Mouse (Mus musculus): Measurements from ENCODE around the gene Ndufc2. TPM values are rescaled to one million over a fixed set of nuclear protein-coding genes. Genes with fewer than 3 reads are reported as not detected.
A peak's percentile ranks its signal among the peaks of the same experiment; 100 is the strongest.

Ndufc2 gene
- total RNA-seq (2014; rRNA removed) (384 and 445 TPM in 2 replicates), polyA plus RNA-seq (2015; fragmentation: Nextera tagmentation; extraction: Ambion mirVana) (631 and 789 TPM in 2 replicates)

DNA sequence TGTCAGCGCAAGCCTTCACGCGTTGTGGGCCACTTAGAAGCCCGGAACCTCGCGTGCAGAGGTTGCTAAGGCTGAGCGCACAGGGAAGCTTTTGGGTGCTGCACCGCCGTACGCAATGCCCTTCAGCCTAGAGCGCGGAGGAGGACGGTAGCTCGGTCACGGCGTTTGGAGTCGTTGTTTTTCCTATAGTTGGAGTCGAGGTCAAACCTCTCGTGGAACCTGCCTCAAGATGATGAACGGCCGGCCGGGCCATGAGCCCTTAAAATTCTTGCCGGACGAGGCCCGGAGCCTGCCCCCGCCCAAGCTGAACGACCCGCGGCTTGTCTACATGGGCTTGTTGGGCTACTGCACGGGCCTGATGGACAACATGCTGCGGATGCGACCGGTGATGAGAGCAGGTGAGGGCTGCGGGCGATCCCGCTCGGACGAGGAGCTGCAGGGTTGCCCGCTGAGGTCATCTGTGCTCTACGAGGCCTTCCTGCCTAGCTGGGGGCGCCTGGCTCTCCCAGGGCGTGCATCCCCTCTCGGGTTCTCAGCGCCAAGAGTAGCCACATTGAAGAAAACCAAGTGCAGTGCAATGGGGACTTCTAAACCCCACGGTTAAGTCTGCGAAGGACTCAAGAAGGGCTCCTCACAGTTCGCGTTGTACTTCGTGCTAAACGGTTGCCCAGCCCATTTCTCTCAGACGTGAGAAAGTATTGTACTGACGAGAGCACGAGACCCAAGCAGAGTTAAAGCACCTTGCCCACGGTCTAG lies at the start of gene Ndufc2:
Ndufc2 (plus strand) TSS at position 44 of the 756 bp plus-strand sequence.
- Histone ChIP-seq H3K27ac (ENCODE audit: low read depth, low read length) (peak within 1 kb of the TSS; percentile 85), H3K4me1 (ENCODE audit: insufficient read depth) (peaks cover 5% of the 10 kb centered on the region; the same call in 1 of the 2 replicates), H3K9ac (peak within 1 kb of the TSS; percentile 98), H3K4me3 (ENCODE audit: low read depth, low read length) (peak within 1 kb of the TSS; percentile 76), H3K9me3 (ENCODE audit: low read length) (no peaks in the 10 kb centered on the region), H3K27me3 (ENCODE audit: insufficient read depth, low read length) (no peaks in the 10 kb centered on the region), H3K4me2 (ENCODE audit: low read depth) (peak within 1 kb of the TSS; percentile 73), H3K36me3 (ENCODE audit: insufficient read depth) (no peaks in the 10 kb centered on the region)
- DNase-seq = peak; percentile 92
- TF ChIP-seq CTCF (IDR thresholded peaks at IDR 0.05; ENCODE audit: low read depth) = no peak
- under 1% methylated on average over 54 of the region's 54 CpGs for WGBS
- ATAC-seq = peak; percentile 98

DNA sequence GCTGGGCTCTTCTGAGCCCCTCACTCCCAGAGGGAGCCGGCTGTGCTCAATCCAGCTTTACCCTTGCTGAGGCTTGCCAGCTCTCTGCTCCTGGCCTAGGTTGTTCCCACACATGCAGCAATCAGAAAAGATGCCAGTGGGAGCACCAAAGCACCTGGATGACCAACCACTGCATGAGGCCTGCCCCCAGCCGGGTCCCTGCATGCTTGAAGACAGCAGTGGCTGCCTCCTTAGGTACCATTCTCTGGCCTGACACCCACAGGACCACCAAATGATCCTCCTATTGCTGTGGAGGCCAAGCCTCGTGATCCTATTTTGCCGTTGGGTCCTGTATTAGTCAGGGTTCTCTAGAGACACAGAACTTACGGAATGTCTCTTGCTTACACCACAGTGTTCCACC lies 48.9 kb upstream of the Ndufc2 start:
- DNase-seq = no peak
- WGBS = 91% methylated on average over 5 of the region's 5 CpGs
- no peak for ATAC-seq
- Histone ChIP-seq H3K4me1 (ENCODE audit: insufficient read depth) (0 out of 2 replicates have a peak, but pooled peaks cover 2% of the 10 kb centered on the region), H3K9me3 (ENCODE audit: low read length) (no peaks in the 10 kb centered on the region), H3K27ac (ENCODE audit: low read depth, low read length) (no peak overlapping the region), H3K36me3 (ENCODE audit: insufficient read depth) (no peaks in the 10 kb centered on the region), H3K9ac (no peak overlapping the region), H3K27me3 (ENCODE audit: insufficient read depth, low read length) (no peaks in the 10 kb centered on the region), H3K4me3 (ENCODE audit: low read depth, low read length) (no peak overlapping the region), H3K4me2 (ENCODE audit: low read depth) (no peak overlapping the region)
- no peak for TF ChIP-seq CTCF (IDR thresholded peaks at IDR 0.05; ENCODE audit: low read depth)

DNA sequence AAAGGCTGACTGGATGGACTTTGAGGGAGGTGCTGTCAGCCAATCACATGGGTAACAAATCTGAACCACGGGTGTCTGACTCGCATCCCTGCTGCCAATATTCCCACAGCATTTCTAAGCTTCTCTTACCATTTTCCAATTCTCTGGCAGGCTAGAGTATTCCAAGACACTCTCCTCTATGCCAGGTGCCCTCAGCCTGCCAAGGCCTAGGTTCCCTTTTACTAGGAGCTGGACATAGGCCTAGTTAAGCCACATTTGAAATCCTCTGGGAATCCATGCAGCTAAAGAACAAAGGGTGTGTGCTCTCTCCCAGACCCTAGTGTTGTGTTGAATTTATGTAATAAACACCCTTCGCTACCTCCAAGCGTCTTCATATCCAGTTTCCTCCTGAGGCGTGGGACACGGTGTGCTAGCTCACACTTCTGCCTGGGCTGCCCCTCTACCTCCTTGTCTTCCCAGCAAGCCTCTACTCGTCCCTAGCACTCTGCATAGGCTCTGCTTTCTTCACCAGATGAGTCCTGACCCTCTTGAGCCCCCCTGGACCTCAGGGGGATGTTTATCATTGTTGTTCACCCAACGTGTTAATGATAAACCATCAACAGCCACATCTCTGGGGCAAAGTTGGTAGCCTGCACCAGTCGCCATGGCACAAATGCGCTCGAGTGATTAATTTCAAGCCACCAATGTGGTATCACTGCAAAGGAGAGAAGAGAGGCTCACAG lies 47.9 kb upstream of the Ndufc2 start:
- no peak overlapping the region for H3K27ac ChIP-seq (ENCODE audit: low read depth, low read length)
- DNase-seq (no peak), ATAC-seq (peak; percentile 23; the same call in 1 of the 2 replicates)
- 79% methylated on average over 11 of the region's 11 CpGs for whole genome bisulfite sequencing
- H3K27me3 ChIP-seq (ENCODE audit: insufficient read depth, low read length) = no peaks in the 10 kb centered on the region
- no peaks in the 10 kb centered on the region for H3K4me1 ChIP-seq (ENCODE audit: insufficient read depth)
- no peak overlapping the region for H3K4me3 ChIP-seq (ENCODE audit: low read depth, low read length)
- TF ChIP-seq CTCF (IDR thresholded peaks at IDR 0.05; ENCODE audit: low read depth) = no peak
- H3K36me3 ChIP-seq (ENCODE audit: insufficient read depth) = no peaks in the 10 kb centered on the region
- H3K4me2 ChIP-seq (ENCODE audit: low read depth) = no peak overlapping the region
- H3K9ac ChIP-seq = no peak overlapping the region
- no peaks in the 10 kb centered on the region for H3K9me3 ChIP-seq (ENCODE audit: low read length)

DNA sequence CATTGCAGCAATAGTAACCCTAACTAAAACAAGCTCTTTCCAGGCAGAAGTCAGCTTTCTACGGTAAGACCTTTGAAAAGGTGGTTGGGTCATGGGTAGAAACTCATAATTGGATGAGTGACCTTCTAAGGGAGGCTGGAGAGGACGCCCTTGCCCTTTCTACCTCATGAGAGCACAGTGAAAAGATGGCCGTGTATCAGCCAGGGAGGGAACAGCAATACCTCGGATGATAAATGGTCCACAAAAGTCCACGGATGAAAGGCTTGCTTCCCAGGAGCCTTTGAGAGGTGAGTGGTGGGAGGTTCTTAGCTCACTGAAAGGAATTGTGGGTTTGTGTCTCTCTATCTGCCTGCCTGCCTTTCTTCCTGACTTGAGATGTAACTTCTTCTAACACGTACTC lies 46.4 kb upstream of the Ndufc2 start:
- Histone ChIP-seq H3K36me3 (ENCODE audit: insufficient read depth) (no peaks in the 10 kb centered on the region), H3K4me2 (ENCODE audit: low read depth) (no peak overlapping the region), H3K9ac (no peak overlapping the region), H3K4me3 (ENCODE audit: low read depth, low read length) (no peak overlapping the region), H3K4me1 (ENCODE audit: insufficient read depth) (no peaks in the 10 kb centered on the region), H3K27me3 (ENCODE audit: insufficient read depth, low read length) (no peaks in the 10 kb centered on the region), H3K9me3 (ENCODE audit: low read length) (no peaks in the 10 kb centered on the region), H3K27ac (ENCODE audit: low read depth, low read length) (no peak overlapping the region)
- DNase-seq = no peak
- no peak for ATAC-seq
- no peak for TF ChIP-seq CTCF (IDR thresholded peaks at IDR 0.05; ENCODE audit: low read depth)
- whole genome bisulfite sequencing = 90% methylated on average over 6 of the region's 6 CpGs

DNA sequence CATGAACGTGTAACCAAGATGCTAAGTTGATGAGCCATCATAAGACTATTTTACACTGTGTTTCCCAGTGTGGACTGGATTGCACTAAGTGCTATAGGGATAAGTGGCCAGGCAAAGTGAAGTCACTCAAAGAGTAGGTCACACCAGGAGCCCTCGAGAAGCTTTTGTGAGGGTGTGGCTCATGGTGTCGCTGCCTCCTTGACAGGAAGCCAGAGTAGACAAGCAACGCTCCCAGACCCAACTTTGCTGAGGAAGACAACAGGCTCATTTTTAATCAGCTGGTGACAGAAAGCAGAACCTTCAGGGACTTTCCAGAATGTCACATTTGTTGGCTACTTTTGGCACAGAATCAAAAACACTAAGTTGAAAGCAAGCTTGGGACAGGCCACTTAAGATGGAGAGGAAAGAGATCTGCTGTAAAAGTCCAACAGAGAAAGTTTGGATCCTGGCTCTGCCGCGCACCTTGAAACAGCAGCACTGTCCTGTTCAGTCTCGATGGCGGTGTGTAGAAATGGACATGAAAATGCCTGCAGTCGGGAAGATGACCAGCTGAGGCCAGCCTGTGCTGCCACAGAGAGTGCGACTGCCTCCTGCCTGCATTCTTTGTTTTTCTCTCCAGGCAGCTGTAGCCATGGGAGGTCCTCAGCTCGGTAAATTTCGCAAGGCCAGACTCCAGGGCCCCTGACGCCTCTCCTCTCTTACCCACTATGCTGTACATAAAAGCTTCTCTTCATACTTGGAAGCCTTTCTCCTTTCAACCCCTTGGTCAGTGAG lies 44.5 kb upstream of the Ndufc2 start:
- Histone ChIP-seq H3K27me3 (ENCODE audit: insufficient read depth, low read length) (no peaks in the 10 kb centered on the region), H3K9ac (no peak overlapping the region), H3K4me3 (ENCODE audit: low read depth, low read length) (no peak overlapping the region), H3K36me3 (ENCODE audit: insufficient read depth) (no peaks in the 10 kb centered on the region), H3K4me1 (ENCODE audit: insufficient read depth) (no peaks in the 10 kb centered on the region), H3K4me2 (ENCODE audit: low read depth) (no peak overlapping the region), H3K27ac (ENCODE audit: low read depth, low read length) (no peak overlapping the region), H3K9me3 (ENCODE audit: low read length) (no peaks in the 10 kb centered on the region)
- DNase-seq = no peak
- 45% methylated on average over 13 of the region's 13 CpGs for WGBS
- no peak for TF ChIP-seq CTCF (IDR thresholded peaks at IDR 0.05; ENCODE audit: low read depth)
- no peak for ATAC-seq

DNA sequence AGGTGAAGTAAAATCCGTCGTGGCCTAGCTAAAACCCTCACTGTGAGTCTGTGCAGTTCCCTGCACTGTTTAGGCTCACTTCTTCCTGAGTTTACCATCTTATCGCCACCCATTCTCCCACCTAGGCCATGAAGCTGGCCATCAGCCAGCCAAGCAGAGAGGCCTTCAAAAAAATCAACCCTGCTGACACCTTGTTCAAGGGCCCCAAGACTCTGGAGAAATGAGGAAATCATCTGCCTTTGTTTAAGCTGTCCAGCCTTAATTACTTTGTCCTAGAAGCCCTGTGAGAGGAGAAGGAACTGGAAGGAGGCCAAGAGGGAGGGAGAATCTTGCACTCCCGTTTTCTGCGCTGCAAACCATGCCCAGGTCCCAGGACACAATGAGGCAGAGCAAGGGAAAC lies 43.5 kb upstream of the Ndufc2 start:
- H3K9me3 ChIP-seq (ENCODE audit: low read length) = no peaks in the 10 kb centered on the region
- H3K4me3 ChIP-seq (ENCODE audit: low read depth, low read length) = no peak overlapping the region
- no peaks in the 10 kb centered on the region for H3K36me3 ChIP-seq (ENCODE audit: insufficient read depth)
- H3K27me3 ChIP-seq (ENCODE audit: insufficient read depth, low read length) = no peaks in the 10 kb centered on the region
- no peaks in the 10 kb centered on the region for H3K4me1 ChIP-seq (ENCODE audit: insufficient read depth)
- H3K27ac ChIP-seq (ENCODE audit: low read depth, low read length) = no peak overlapping the region
- no peak overlapping the region for H3K9ac ChIP-seq
- TF ChIP-seq CTCF (IDR thresholded peaks at IDR 0.05; ENCODE audit: low read depth) = no peak
- H3K4me2 ChIP-seq (ENCODE audit: low read depth) = no peak overlapping the region
- 60% methylated on average over 5 of the region's 5 CpGs for WGBS
- no peak for DNase-seq
- no peak for ATAC-seq
